Mouse (Mus musculus) embryonic facial prominence, embryonic 14.5 days (tissue): ENCODE measurements at regions not wholly inside any gene's neighbourhood (a gene's known extent, or its start where the extent isn't known, plus 50 kb on each side); places are given as distances from the start of the nearest gene placed in this dataset.

ENCODE experiments used
- ATAC-seq: fragments of 200-750 bp; cut with Nextera tagmentation; 2 replicates; pipeline ENCODE4 v1.8.0; 2017; ENCODE audit warnings: low read depth, moderate number of reproducible peaks, moderate TSS enrichment
- DNase-seq: peaks from one replicate; pipeline ENCODE4 v3.0.0-alpha.2; 2015; ENCODE audit warnings: low spot score
- H3K27ac ChIP-seq: fragments of 300-500 bp; sonication (generic); replicated peaks from 2 replicates; pipeline ENCODE4 v1.5.1; 2014; ENCODE audit warnings: low read depth, mild to moderate bottlenecking, low read length, moderate library complexity
- H3K27me3 ChIP-seq: fragments of 300-500 bp; sonication (generic); replicated peaks from 2 replicates; pipeline ENCODE4 v1.6.1; 2014; ENCODE audit warnings: low read length; ENCODE audit not compliant: control insufficient read depth, insufficient read depth
- H3K36me3 ChIP-seq: fragments of 300-500 bp; sonication (generic); 2 replicates; pipeline ENCODE4 v1.6.1; 2014; ENCODE audit warnings: low read length, mixed read lengths; ENCODE audit not compliant: control insufficient read depth, insufficient read depth
- H3K4me1 ChIP-seq: fragments of 300-500 bp; sonication (generic); 2 replicates; pipeline ENCODE4 v1.6.1; 2014; ENCODE audit warnings: antibody characterized with exemption, low read length; ENCODE audit not compliant: control insufficient read depth, insufficient read depth
- H3K4me2 ChIP-seq: fragments of 300-500 bp; sonication (generic); 2 replicates; pipeline ENCODE4 v1.6.1; 2014; ENCODE audit warnings: low read depth, mild to moderate bottlenecking, low read length, moderate library complexity, mixed read lengths
- H3K4me3 ChIP-seq: fragments of 300-500 bp; sonication (generic); 2 replicates; pipeline ENCODE4 v1.5.1; 2014; ENCODE audit warnings: low read depth, mild to moderate bottlenecking, low read length
- H3K9ac ChIP-seq: fragments of 300-500 bp; sonication (generic); 2 replicates; pipeline ENCODE4 v1.6.1; 2014; ENCODE audit warnings: low read depth, mild to moderate bottlenecking, low read length, moderate library complexity, mixed read lengths
- H3K9me3 ChIP-seq: fragments of 300-500 bp; sonication (generic); 2 replicates; pipeline ENCODE4 v1.6.1; 2016; ENCODE audit warnings: low read length; ENCODE audit not compliant: control insufficient read depth
- WGBS: fragments of 180-500 bp; shearing (Covaris S2); extraction: QIAGEN DNeasy Blood & Tissue Kit; methylation state at CpG from one replicate; pipeline ENCODE4 v1.1.7; 2014; 5-methylcytosine and 5-hydroxymethylcytosine counted together

DNA sequence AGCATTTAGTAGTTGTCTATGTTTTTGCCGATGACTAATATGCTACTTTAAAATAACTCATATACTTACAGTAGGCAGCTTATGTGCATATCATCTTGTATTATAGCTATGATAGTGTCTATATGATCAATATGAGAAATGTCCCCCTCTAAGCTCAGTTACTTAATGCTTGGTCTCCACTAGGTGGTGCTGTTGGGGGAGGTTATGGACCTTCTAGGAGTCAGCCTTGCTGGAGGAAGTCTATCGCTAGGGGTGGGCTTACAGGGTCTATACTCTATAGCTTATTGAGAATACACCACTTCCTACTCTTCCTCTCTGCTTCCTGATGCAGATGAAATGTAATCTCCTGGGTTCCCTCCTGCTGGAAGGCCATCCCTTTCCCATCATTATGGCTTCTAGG lies 136.7 kb upstream of the Supt20 start:
- no peak for ATAC-seq
- H3K4me2 ChIP-seq: no peak overlapping the region
- H3K9me3 ChIP-seq: peaks cover 7% of the 10 kb centered on the region; the same call in 1 of the 2 replicates
- H3K4me3 ChIP-seq: no peak overlapping the region
- 92% methylated on average over 2 of the region's 2 CpGs for WGBS
- no peaks in the 10 kb centered on the region for H3K36me3 ChIP-seq
- H3K27ac ChIP-seq: no peak overlapping the region
- no peak for DNase-seq
- H3K9ac ChIP-seq: no peak overlapping the region
- H3K4me1 ChIP-seq: peaks cover 16% of the 10 kb centered on the region
- H3K27me3 ChIP-seq: no peaks in the 10 kb centered on the region

DNA sequence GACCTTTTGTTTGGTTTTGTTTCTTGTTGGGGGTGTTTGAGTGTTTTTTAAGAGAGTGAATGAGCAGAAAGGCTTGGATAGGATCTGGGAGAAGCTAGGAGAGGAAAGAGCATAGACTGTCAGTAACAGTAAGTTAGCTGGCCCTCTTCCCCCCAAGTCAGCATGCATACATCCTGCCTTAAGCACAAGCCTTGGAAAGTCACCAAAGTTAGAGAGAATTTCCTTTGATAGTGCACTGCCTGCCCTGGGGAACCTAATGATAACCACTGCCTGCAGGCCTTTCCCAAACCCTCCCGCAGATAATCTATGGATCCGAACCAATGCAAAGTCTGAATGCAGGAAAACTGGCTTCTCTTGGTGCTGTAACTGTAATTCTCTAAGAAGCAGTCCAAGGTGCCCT lies 133.6 kb upstream of the Supt20 start:
- no peak for ATAC-seq
- no peaks in the 10 kb centered on the region for H3K27me3 ChIP-seq
- H3K4me3 ChIP-seq: no peak overlapping the region
- peaks cover 4% of the 10 kb centered on the region; the same call in 1 of the 2 replicates for H3K9me3 ChIP-seq
- peak; percentile 82 for DNase-seq
- WGBS: 67% methylated on average over 2 of the region's 2 CpGs
- H3K4me1 ChIP-seq: peaks cover 13% of the 10 kb centered on the region
- no peak overlapping the region for H3K4me2 ChIP-seq
- peak overlapping the region; percentile 83 for H3K27ac ChIP-seq
- no peaks in the 10 kb centered on the region for H3K36me3 ChIP-seq
- H3K9ac ChIP-seq: no peak overlapping the region

DNA sequence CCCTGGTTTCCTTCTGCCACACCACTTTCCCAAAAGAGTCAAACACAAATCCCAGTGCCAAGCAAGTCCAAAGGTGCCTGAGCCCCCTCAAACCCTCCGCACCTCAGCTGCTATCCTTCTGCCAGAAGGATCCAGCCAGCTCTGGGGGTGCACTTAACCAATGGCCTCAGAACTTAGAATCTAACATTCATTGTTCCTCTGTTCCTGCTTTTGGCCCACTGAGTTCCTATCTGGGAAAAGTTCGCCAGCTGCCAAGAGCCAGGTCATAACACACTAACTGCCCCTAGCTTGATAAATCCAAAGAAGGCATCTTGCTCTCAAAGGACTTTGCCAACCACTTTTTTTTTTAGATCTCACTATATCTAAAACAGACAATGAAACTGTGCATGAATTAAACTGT lies 133.1 kb upstream of the Supt20 start:
- no peak for DNase-seq
- Histone ChIP-seq H3K27ac (peak overlapping the region; percentile 83), H3K36me3 (no peaks in the 10 kb centered on the region), H3K4me2 (no peak overlapping the region), H3K4me1 (peaks cover 13% of the 10 kb centered on the region), H3K27me3 (no peaks in the 10 kb centered on the region), H3K4me3 (no peak overlapping the region), H3K9me3 (no peaks in the 10 kb centered on the region), H3K9ac (no peak overlapping the region)
- ATAC-seq: no peak
- 89% methylated on average over 2 of the region's 2 CpGs for WGBS

DNA sequence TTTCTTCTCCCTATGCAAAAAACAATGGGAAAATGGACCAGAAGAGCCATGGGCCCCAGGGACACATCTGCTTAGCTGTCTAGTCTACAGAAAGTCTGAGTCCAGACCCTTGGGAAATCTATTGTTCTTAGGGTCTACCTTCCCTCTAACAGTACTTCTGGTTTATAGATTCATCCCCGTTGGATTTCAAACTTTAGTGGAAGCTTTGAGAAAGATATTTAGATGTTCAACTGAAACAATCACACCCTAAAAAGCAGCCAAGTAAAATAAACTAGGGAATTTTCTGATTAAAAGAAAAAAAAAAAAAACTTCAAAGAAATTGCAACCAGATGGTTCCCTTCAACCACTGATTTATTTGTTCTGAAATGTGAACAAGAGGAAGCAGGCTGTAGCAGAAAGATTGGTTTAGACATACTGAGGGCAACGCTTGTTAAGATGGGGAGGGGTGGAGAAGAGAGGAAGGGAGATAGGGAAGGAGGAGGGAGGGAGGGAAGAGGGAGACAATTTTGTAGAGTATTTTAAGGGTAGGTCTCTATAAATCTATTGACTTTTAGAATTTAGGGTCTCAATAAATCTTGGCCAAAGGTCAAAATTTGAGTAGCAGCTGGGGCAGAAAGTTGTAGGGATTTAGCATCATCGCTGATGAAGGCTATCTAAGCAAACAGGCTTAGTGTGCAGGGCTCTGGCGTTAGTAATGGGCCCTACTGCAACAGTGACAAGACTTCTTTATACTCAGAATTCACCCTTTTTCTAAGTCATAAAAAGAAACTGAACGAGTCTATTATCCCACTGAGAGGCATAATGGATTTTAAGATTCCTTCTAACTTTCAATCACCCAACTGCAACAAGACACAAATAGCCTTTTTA lies 132.3 kb upstream of the Supt20 start:
- H3K4me3 ChIP-seq: no peak overlapping the region
- H3K36me3 ChIP-seq: no peaks in the 10 kb centered on the region
- H3K4me1 ChIP-seq: peaks cover 13% of the 10 kb centered on the region
- peak; percentile 83 for DNase-seq
- H3K27ac ChIP-seq: peak overlapping the region; percentile 83
- H3K27me3 ChIP-seq: no peaks in the 10 kb centered on the region
- WGBS: 34% methylated on average over 5 of the region's 5 CpGs
- H3K9me3 ChIP-seq: no peaks in the 10 kb centered on the region
- no peak overlapping the region for H3K9ac ChIP-seq
- H3K4me2 ChIP-seq: no peak overlapping the region
- peak; percentile 60; the same call in 1 of the 2 replicates for ATAC-seq

DNA sequence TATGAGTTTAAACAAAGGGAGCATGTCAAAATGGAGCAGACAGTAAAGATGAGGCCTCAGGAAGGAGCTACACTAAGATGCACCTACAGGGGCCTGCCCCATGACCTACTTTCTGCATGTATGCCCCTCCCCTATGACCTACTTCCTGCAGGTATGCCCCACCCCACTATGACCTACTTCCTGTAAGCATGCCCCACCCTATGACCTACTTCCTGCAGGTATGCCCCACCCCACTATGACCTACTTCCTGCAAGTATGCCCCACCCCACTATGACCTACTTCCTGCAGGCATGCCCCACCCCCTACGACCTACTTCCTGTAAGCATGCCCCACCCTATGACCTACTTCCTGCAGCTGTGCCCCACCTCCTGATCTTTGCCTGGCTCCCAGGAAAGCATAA lies 125.3 kb upstream of the Supt20 start:
- H3K4me2 ChIP-seq: no peak overlapping the region
- no peak overlapping the region for H3K4me3 ChIP-seq
- H3K9me3 ChIP-seq: no peaks in the 10 kb centered on the region
- H3K36me3 ChIP-seq: no peaks in the 10 kb centered on the region
- no peak for DNase-seq
- no peak for ATAC-seq
- no peak overlapping the region for H3K9ac ChIP-seq
- WGBS: 100% methylated on average over 1 of the region's 1 CpGs
- no peaks in the 10 kb centered on the region for H3K4me1 ChIP-seq
- H3K27ac ChIP-seq: no peak overlapping the region
- H3K27me3 ChIP-seq: no peaks in the 10 kb centered on the region

DNA sequence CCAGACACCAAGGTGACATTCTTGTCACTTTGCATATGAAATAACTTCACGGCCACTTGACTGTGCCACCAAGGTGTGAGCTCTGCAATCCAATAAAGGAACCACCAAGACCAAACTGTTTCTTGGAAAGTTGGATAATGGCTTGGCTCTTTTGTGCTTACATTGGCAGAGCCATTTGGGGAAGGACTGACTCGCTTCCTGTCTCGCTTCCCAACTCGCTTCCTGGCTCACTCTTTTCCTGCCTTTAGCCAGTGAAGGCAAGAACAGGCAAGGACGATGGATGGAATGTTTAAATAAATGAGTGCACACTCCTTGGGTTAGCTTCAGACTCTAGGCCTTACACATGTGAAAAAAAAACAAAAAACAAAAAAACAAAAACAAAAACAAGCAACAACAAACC lies 124.5 kb upstream of the Supt20 start:
- no peak for DNase-seq
- no peak for ATAC-seq
- Histone ChIP-seq H3K9me3 (no peaks in the 10 kb centered on the region), H3K27me3 (no peaks in the 10 kb centered on the region), H3K4me1 (no peaks in the 10 kb centered on the region), H3K4me3 (no peak overlapping the region), H3K4me2 (no peak overlapping the region), H3K9ac (no peak overlapping the region), H3K27ac (no peak overlapping the region), H3K36me3 (no peaks in the 10 kb centered on the region)
- WGBS: 78% methylated on average over 5 of the region's 5 CpGs

- Histone ChIP-seq H3K4me1 (no peaks in the 10 kb centered on the region), H3K4me3 (no peak overlapping the region), H3K9me3 (no peaks in the 10 kb centered on the region), H3K27me3 (no peaks in the 10 kb centered on the region), H3K27ac (no peak overlapping the region), H3K9ac (no peak overlapping the region), H3K36me3 (no peaks in the 10 kb centered on the region), H3K4me2 (no peak overlapping the region)
- no peak for DNase-seq
- no peak for ATAC-seq
- WGBS: 76% methylated on average over 8 of the region's 8 CpGs
Measured at GRCm38 (mm10) chr3:54570501-54570900, 122.1 kb upstream of the Supt20 start.

- H3K9ac ChIP-seq: no peak overlapping the region
- no peak overlapping the region for H3K27ac ChIP-seq
- no peak overlapping the region for H3K4me2 ChIP-seq
- ATAC-seq: no peak
- H3K36me3 ChIP-seq: no peaks in the 10 kb centered on the region
- H3K9me3 ChIP-seq: peaks cover 3% of the 10 kb centered on the region; the same call in 1 of the 2 replicates
- H3K27me3 ChIP-seq: no peaks in the 10 kb centered on the region
- no peak overlapping the region for H3K4me3 ChIP-seq
- no peaks in the 10 kb centered on the region for H3K4me1 ChIP-seq
- 89% methylated on average over 5 of the region's 5 CpGs for WGBS
- no peak for DNase-seq
Measured at GRCm38 (mm10) chr3:54577851-54578250, 114.8 kb upstream of the Supt20 start.

- 89% methylated on average over 2 of the region's 2 CpGs for WGBS
- Histone ChIP-seq H3K9ac (no peak overlapping the region), H3K4me1 (no peaks in the 10 kb centered on the region), H3K27me3 (no peaks in the 10 kb centered on the region), H3K27ac (no peak overlapping the region), H3K9me3 (peaks cover 3% of the 10 kb centered on the region; the same call in 1 of the 2 replicates), H3K36me3 (no peaks in the 10 kb centered on the region), H3K4me2 (no peak overlapping the region), H3K4me3 (no peak overlapping the region)
- ATAC-seq (no peak), DNase-seq (no peak)
Measured at GRCm38 (mm10) chr3:54579425-54579824, 113.2 kb upstream of the Supt20 start.
